Mouse (Mus musculus) embryonic facial prominence, embryonic 14.5 days (tissue): Measurements from ENCODE around the gene Cacna1d. TPM values are rescaled to one million over a fixed set of nuclear protein-coding genes. Genes with fewer than 3 reads are reported as not detected.

Source experiments
- ATAC-seq: fragments of 200-750 bp; cut with Nextera tagmentation; 2 replicates; pipeline ENCODE4 v1.8.0; 2017; ENCODE audit warnings: low read depth, moderate number of reproducible peaks, moderate TSS enrichment
- DNase-seq: peaks from one replicate; pipeline ENCODE4 v3.0.0-alpha.2; 2015; ENCODE audit warnings: low spot score
- H3K27ac ChIP-seq: fragments of 300-500 bp; sonication (generic); replicated peaks from 2 replicates; pipeline ENCODE4 v1.5.1; 2014; ENCODE audit warnings: low read depth, mild to moderate bottlenecking, low read length, moderate library complexity
- H3K27me3 ChIP-seq: fragments of 300-500 bp; sonication (generic); replicated peaks from 2 replicates; pipeline ENCODE4 v1.6.1; 2014; ENCODE audit warnings: low read length; ENCODE audit not compliant: control insufficient read depth, insufficient read depth
- H3K36me3 ChIP-seq: fragments of 300-500 bp; sonication (generic); 2 replicates; pipeline ENCODE4 v1.6.1; 2014; ENCODE audit warnings: low read length, mixed read lengths; ENCODE audit not compliant: control insufficient read depth, insufficient read depth
- H3K4me1 ChIP-seq: fragments of 300-500 bp; sonication (generic); 2 replicates; pipeline ENCODE4 v1.6.1; 2014; ENCODE audit warnings: antibody characterized with exemption, low read length; ENCODE audit not compliant: control insufficient read depth, insufficient read depth
- H3K4me2 ChIP-seq: fragments of 300-500 bp; sonication (generic); 2 replicates; pipeline ENCODE4 v1.6.1; 2014; ENCODE audit warnings: low read depth, mild to moderate bottlenecking, low read length, moderate library complexity, mixed read lengths
- H3K4me3 ChIP-seq: fragments of 300-500 bp; sonication (generic); 2 replicates; pipeline ENCODE4 v1.5.1; 2014; ENCODE audit warnings: low read depth, mild to moderate bottlenecking, low read length
- H3K9ac ChIP-seq: fragments of 300-500 bp; sonication (generic); 2 replicates; pipeline ENCODE4 v1.6.1; 2014; ENCODE audit warnings: low read depth, mild to moderate bottlenecking, low read length, moderate library complexity, mixed read lengths
- H3K9me3 ChIP-seq: fragments of 300-500 bp; sonication (generic); 2 replicates; pipeline ENCODE4 v1.6.1; 2016; ENCODE audit warnings: low read length; ENCODE audit not compliant: control insufficient read depth
- WGBS: fragments of 180-500 bp; shearing (Covaris S2); extraction: QIAGEN DNeasy Blood & Tissue Kit; methylation state at CpG from one replicate; pipeline ENCODE4 v1.1.7; 2014; 5-methylcytosine and 5-hydroxymethylcytosine counted together
- polyA plus RNA-seq: library from polyadenylated mRNA; unstranded; fragments of >200 nt; fragmentation: Nextera tagmentation; extraction: Ambion mirVana; gene quantifications from 2 replicates; pipeline ENCODE4 v1.2.1, GENCODE M21; 2014

The Cacna1d gene
- polyA plus RNA-seq, 1 experiment from 2014 or later, result 3.5 TPM

DNA sequence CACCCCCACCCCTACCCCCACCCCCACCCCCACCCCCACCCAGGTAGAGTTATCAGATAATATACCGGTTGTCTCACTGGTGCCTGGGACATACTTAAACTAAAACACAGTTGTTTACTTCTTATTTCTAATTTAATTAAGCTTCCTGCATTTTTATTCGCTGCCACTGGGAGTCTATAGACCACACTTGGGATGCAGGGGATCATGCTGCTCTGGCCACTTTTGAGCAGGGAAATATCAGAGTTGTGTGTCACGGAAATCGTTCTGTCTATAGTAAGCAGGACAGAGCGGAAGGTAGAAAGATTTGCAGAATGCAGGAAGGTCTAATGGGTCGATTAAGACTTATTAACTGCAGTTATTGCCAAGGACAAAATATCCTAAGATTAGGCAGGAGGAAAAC, 131.3 kb downstream of the Cacna1d start:
- Histone ChIP-seq H3K27ac (no peak overlapping the region), H3K4me1 (no peaks in the 10 kb centered on the region), H3K4me3 (no peak overlapping the region), H3K9ac (no peak overlapping the region), H3K27me3 (no peaks in the 10 kb centered on the region), H3K9me3 (no peaks in the 10 kb centered on the region), H3K4me2 (no peak overlapping the region), H3K36me3 (no peaks in the 10 kb centered on the region)
- WGBS, result 62% methylated on average over 6 of the region's 6 CpGs
- no peak for DNase-seq
- no peak for ATAC-seq

DNA sequence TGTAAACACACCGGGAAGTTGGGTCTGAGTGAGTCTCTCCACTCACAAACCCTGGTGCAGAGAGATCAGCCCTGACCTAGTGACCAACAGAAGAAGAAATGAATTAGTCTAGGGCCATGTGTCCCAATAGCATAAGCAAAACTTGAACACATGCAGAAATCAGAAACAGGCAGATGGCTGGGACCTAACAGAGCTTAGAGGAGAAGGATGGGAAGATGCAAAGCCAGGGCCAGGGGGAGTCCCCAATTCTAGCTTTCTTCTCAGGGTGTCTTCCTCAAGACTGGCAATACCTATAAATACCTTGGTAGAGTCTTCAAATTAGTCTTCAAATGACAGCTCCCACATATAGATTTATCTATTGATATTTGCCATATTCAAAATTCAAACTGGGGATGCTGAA, 133.2 kb downstream of the Cacna1d start:
- H3K9ac ChIP-seq, result no peak overlapping the region
- H3K27ac ChIP-seq, result no peak overlapping the region
- H3K4me2 ChIP-seq, result no peak overlapping the region
- no peaks in the 10 kb centered on the region for H3K27me3 ChIP-seq
- ATAC-seq (no peak), DNase-seq (no peak)
- no peaks in the 10 kb centered on the region for H3K4me1 ChIP-seq
- 72% methylated on average over 1 of the region's 1 CpGs for WGBS
- no peaks in the 10 kb centered on the region for H3K9me3 ChIP-seq
- H3K36me3 ChIP-seq, result no peaks in the 10 kb centered on the region
- H3K4me3 ChIP-seq, result no peak overlapping the region

DNA sequence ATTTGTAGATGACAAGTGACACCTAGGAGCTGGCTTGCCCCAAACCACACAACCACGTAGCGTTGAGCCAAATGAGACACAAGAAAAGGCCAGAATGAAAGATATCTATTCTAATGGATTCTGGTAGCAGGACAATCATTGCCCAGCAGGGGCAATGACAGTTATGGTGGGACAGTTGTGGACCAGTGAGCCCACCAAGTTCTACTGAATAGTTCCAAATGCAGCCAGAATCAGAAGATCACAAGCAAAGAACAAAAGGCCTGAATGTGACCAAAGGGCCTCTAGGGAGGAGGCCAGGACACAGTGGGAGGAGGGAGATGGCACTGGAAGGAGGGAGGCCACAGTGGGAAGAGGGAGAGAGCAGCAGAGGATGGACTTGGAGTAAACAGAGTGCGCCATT, 134.8 kb downstream of the Cacna1d start:
- Histone ChIP-seq H3K36me3 (no peaks in the 10 kb centered on the region), H3K27me3 (no peaks in the 10 kb centered on the region), H3K9me3 (no peaks in the 10 kb centered on the region), H3K4me3 (no peak overlapping the region), H3K4me1 (no peaks in the 10 kb centered on the region), H3K4me2 (no peak overlapping the region), H3K27ac (no peak overlapping the region), H3K9ac (no peak overlapping the region)
- DNase-seq, result no peak
- no peak for ATAC-seq
- WGBS, result 89% methylated on average over 3 of the region's 3 CpGs

DNA sequence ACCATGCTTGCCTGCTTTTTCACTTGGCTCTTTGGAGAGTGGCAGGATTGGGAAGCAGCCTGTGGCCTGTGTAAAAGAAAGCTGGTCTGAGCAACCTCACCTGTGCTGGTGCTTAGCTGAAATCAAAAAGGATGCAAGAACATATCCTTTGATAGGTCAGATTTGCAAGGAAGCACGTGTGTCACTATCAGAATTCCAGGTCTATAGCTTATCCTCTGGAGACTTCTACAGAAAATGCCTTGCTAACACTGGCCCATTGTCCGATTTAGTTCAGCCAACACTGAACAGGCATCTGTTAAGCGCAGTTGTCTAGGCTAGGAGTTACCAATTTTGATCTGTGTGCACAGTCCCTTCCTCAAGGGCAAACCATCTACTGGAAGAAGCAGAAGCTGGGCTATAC, 136.5 kb downstream of the Cacna1d start:
- WGBS, result 41% methylated on average over 3 of the region's 3 CpGs
- H3K9me3 ChIP-seq, result no peaks in the 10 kb centered on the region
- no peak overlapping the region for H3K9ac ChIP-seq
- peak overlapping the region; percentile 95; the same call in 1 of the 2 replicates for H3K4me2 ChIP-seq
- H3K4me3 ChIP-seq, result no peak overlapping the region
- DNase-seq (no peak), ATAC-seq (no peak)
- H3K4me1 ChIP-seq, result no peaks in the 10 kb centered on the region
- H3K27ac ChIP-seq, result no peak overlapping the region
- H3K27me3 ChIP-seq, result no peaks in the 10 kb centered on the region
- H3K36me3 ChIP-seq, result no peaks in the 10 kb centered on the region

DNA sequence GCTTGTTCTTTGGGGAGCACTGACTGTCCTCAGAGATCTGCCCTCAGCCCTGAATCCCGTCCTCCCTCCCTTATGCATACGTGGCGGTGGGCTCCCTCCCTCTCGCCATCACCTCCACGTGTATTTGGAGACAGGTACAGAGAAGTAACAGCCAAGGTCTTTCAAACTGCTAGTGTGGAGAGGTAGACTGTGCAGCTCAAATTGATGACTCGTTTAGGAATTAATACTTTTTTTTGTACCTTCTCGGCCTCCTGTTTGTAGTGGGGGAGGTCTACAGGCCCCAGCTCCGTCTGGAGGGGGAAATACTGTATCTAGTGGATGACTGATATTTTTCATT, 137.2 kb downstream of the Cacna1d start:
- Histone ChIP-seq H3K4me1 (no peaks in the 10 kb centered on the region), H3K27ac (no peak overlapping the region), H3K4me2 (peak overlapping the region; percentile 95), H3K36me3 (no peaks in the 10 kb centered on the region), H3K4me3 (peak overlapping the region; percentile 64), H3K9ac (peak overlapping the region; percentile 83), H3K27me3 (no peaks in the 10 kb centered on the region), H3K9me3 (no peaks in the 10 kb centered on the region)
- ATAC-seq, result peak; percentile 13; the same call in 1 of the 2 replicates
- no peak for DNase-seq
- WGBS, result 7% methylated on average over 8 of the region's 8 CpGs

DNA sequence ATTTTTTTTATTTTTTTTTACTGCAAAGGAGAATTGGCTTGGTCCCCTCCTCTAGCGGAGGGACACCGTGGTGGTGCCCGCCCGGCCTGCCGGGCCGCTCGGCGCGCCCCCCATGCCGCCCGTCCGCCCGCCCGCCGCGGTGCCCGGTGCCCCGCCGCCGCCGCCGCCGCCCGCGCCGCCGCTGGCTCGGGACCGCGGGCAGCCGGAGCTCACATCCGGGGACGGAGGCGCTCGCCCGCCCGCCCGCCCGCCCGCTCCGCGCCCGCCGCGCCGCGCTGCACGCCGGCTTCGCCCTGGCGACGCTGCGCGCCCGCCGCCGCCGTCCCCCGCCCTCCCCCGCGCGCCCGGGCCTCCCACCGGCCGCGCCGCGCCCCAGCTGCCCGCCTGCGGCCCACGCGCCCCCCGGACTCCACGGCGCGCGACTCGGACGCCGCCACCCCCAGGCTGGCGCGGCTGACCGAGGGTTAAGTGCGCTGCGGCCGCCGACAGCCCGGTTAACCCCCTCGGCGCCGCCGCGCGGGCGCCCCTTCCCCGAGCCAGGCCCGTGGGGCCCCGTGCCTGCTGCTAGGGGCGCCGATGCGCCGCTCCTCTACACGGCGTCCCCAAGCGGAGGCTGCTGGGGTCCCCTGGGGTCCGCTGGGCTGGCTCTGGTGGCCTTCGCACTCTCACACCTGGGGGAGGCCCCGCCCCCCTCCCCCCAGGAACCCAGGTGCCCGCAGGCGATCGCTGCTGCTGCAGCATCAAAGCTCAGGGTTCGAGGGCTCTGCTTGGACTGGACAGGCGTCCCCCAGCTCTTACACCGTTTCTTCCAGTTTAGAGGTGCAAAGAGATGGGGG, 137.7 kb downstream of the Cacna1d start:
- peak overlapping the region; percentile 83 for H3K9ac ChIP-seq
- under 1% methylated on average over 29 of the region's 114 CpGs for WGBS
- peak overlapping the region; percentile 95 for H3K4me2 ChIP-seq
- H3K27ac ChIP-seq, result no peak overlapping the region
- no peaks in the 10 kb centered on the region for H3K4me1 ChIP-seq
- no peaks in the 10 kb centered on the region for H3K9me3 ChIP-seq
- DNase-seq, result peak; percentile 49
- no peaks in the 10 kb centered on the region for H3K27me3 ChIP-seq
- ATAC-seq, result peak; percentile 66
- peak overlapping the region; percentile 64 for H3K4me3 ChIP-seq
- H3K36me3 ChIP-seq, result no peaks in the 10 kb centered on the region

DNA sequence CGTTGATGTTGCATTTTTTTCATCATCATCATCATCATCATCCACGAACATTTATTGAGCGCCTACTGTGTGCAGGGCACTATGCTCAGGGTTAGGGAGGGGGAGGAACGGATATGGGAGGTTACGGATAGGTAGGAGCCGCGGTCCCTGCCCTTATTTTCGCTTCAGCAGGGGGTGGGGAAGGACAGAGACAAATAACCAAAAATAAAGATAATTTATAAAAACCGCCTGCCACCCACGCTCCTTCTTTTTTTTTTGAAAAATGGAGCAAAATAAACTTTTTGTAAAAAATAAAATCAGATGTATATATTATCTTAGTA, 138.3 kb downstream of the Cacna1d start:
- H3K27ac ChIP-seq, result no peak overlapping the region
- no peaks in the 10 kb centered on the region for H3K4me1 ChIP-seq
- ATAC-seq, result no peak
- no peak for DNase-seq
- H3K27me3 ChIP-seq, result no peaks in the 10 kb centered on the region
- no peaks in the 10 kb centered on the region for H3K9me3 ChIP-seq
- peak overlapping the region; percentile 95 for H3K4me2 ChIP-seq
- no peaks in the 10 kb centered on the region for H3K36me3 ChIP-seq
- WGBS, result 2% methylated on average over 10 of the region's 10 CpGs
- H3K4me3 ChIP-seq, result peak overlapping the region; percentile 49
- H3K9ac ChIP-seq, result peak overlapping the region; percentile 47; the same call in 1 of the 2 replicates

DNA sequence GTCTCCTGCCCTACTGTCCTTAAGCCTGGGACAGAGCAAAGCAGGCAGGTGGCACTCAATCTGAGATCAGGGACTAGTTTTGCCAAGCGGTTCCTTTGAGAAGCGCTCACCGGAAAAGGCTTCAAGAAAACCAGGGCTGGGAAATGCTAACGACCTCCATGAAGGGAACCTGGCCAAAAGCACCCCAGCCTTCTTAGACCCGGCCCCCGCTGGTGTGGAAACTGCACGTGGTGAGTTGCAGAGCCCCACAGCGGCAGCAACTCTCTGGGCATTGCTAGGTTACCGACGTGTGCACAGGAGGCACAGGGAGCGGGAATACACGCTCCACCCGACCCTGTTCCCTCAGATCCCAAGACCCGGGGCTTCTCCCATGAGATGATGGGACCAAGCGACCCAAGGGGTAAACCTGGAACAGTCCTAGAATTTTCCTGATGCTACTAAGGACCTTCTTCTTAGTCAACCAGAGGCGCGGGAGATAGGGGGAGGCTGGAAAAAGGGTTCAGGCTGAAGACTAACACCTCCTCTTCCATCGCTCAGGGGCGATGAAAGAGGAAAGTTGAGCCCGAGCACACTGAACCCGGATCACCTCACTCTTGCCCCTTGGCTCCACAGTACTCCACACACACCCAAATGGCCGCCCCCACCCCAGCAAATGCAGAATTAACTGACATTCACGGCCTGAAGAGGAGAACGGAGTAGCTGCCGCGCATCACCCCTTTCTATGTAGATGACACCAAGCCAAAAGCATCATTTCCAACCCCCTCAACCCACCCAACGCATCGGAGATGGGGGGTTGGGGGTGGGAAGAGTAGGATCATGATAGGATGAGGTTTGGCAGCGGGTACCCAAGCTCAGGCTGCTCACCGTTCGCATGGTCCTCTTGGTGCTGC, 138.9 kb downstream of the Cacna1d start:
- Histone ChIP-seq H3K9me3 (no peaks in the 10 kb centered on the region), H3K9ac (peak overlapping the region; percentile 47), H3K4me2 (peak overlapping the region; percentile 95), H3K4me1 (no peaks in the 10 kb centered on the region), H3K36me3 (no peaks in the 10 kb centered on the region), H3K4me3 (peak overlapping the region; percentile 49), H3K27me3 (no peaks in the 10 kb centered on the region), H3K27ac (0 out of 2 replicates have a peak overlapping the region, but pooled peaks have one; percentile 22)
- DNase-seq (peak; percentile 40), ATAC-seq (peak; percentile 55; the same call in 1 of the 2 replicates)
- WGBS, result 2% methylated on average over 31 of the region's 31 CpGs
